Mouse (Mus musculus) retina, postnatal 7 days (tissue): ENCODE data around the gene Itgb5.

Source experiments
- DNase-seq: peaks from one replicate; pipeline ENCODE4 v3.0.0-alpha.2; 2012; ENCODE audit warnings: low read depth, low spot score

Itgb5 gene

DNA sequence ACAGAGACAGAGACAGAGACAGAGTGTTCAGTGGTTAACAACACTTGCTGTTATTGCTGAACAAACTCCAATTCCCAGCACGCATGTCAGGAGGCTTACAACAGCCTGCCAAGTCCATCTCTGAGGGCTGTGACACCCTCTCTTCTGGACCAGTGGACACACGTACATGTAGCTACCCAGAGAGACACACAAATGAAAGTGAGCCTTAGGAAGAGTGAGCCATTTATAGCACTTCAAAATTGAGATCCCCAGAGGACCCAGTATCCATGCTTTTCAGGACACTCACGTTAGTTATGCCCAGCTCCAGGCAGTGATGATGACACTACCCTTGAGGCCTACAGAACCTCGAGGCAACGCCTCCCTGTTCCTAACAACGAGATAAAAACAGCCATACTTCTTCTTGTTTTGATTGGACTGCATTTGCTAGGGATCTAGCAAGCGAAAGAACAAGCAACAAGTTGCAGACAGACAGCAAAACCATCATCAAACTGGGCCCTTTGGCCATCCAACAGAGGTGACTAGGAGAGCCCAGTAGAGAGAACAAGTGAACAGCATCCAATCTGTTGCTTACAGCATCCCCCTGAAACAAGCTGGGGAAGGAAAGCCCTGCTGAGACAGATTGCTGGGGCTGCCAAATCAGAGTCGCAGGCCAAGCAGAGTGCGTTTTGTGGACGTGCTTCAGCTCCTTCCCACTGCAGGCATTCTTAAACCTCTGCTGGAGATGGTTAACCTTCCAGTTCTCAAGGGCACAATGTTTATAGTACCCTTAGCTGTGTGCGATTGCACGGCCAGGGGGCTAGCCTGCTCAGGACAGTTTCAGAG lies 109.1 kb downstream of the Itgb5 start:
- no peak for DNase-seq

DNA sequence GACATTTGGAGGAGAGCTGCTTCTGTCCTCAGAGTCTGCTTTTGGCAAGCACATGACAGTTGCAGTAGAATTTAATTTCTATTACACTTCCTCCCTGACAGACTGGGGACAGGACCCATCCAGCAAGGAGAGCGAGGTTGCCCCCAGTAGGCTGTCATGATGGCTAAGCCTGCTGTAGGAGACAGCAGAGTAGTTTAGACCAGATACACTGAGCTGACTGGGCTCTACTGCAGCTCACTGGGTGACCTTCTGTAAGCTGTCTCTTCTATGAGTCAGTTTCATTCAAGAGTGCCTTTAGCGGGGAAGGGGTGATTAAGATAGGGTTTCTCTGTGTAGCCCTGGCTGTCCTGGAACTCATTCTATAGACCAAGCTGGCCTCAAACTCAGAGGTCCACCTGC lies 109.7 kb downstream of the Itgb5 start:
- no peak for DNase-seq

DNA sequence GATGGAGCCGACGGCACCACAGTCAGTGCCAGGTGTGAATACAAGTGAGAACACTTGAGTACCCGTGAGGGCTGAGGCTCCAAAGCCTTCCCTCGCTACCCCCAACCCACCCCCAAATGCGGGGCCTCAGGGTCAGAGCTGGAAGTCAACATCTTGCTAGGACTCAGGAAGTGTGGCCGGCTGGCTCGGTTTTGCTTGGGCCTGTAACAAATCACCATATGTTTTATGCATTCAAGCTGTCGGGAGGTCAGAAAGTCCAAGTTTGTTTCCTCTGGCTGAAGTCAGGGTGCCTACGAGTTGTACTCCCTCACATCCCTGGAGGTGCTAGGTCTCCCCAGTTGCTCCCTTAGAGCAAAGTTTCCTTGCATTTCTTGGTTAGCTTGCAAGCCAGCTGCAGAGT lies 110.2 kb downstream of the Itgb5 start:
- DNase-seq = no peak

DNA sequence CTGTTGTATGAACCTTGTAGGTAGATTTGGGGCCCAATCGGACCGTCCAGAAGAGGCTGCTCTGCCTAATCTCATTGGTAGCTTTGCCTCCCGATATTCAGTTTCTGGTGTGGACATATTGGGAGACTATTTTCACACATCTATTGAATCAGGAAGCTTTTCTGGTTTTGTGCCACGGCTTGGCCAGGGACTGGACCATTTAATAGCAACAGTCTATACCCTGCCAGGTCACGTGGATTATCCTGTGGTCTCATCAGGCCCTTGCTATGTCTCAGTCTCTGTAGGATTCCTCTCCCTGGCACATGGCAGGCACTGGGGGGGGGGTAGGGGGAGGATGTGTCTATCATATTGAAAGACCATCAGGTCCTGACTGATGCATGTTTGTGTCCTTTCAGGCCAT lies 110.6 kb downstream of the Itgb5 start:
- DNase-seq = no peak

DNA sequence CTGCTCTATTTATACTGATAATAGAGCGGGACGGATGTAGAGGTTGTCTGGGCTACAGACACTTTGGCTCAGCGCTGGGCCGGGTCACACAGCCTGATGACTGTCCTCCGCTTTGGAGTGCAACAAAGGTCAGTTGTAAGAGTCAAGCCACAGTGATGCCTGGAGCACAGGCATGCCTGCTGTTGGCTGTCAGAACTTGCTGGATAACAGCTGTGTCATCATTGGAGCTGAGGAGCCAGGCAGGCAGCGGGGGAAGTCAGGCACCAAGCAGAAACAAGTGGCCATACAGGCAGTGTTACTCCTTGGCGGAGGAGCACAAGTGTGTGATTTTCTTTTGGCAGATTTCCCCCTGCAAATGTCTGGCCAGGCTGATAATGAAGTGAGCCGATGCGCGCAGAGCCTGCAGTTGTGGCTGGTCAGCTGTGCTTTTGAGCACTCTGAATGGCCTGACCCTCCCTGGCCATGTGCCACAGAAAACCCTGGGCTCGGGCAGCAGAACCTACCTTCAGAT lies 111.9 kb downstream of the Itgb5 start:
- DNase-seq = no peak

DNA sequence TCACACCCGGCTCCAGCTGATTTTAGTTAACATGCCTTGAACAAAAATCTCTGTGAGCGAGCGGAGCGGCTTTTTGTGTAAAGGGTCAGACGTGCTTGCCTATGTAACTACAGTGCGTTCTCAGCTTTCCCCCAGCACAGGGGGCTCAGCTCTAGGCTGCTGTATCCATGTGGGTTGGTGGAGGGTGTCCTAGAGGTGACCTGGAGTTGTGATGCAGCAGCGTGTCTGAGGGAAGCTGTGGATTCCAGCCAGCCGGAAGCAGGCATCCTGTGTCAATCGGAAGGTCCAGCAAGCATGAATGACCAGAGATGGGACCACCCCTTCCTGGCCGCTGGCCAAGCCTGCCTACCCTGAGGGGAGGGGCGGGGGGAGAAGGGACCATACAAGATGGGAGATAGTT lies 112.9 kb downstream of the Itgb5 start:
- no peak for DNase-seq

DNA sequence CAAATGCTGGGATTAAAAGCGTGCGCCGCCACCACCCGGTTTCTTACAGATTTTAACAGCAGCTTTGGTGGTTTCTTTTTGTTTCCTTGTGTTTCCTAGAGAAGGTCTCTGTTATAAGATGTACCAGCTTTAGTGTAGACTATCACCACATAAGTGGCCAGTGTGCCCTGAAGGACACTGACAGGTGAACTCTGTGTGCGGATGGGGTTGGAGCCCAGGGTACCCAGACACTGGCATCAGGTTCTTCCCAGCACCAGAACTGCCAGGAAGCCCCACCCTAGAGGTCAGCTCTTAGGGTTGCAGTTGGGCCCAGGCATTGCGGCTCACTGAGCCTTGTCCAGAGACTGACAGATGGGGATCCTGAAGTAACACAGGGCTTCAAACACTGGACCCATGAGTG lies 113.9 kb downstream of the Itgb5 start:
- no peak for DNase-seq

DNA sequence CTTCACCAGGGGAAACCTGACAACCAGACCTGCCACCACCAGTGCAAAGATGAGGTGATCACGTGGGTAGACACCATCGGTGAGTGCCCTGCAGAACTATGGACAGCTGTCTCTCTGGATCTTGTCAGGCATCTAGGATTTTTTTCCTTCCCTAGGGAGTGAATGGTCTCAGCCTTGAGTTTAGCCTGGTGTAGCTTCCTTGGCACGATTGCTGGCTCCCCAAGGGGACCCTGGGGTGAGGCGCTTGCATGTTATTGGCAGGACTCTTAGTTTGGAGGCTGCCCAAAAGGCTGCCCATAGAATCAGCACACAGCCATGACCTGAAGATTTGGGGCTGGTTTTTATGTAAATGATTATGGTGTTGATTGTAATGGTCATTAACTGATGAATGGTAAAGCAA lies 114.7 kb downstream of the Itgb5 start:
- DNase-seq = no peak

DNA sequence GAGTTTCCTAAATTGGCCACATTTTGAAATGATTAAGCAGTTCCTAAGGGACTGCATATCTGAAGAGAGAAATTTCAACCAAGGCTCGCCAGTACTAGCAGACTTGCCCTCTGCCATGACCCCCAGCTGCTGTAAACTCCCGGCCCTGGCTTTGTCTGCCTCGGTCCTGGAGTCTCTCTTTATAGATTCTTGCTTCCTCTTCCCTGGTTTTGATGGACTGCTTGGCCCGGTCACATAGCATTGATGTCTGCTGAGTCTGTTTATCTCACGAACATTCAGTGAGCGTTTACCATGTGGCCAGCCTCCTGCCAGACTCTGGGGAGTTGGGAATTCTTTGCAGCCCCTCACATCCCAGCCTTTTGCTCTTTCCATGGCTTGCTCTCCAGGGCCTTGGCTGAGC lies 115.3 kb downstream of the Itgb5 start:
- no peak for DNase-seq

DNA sequence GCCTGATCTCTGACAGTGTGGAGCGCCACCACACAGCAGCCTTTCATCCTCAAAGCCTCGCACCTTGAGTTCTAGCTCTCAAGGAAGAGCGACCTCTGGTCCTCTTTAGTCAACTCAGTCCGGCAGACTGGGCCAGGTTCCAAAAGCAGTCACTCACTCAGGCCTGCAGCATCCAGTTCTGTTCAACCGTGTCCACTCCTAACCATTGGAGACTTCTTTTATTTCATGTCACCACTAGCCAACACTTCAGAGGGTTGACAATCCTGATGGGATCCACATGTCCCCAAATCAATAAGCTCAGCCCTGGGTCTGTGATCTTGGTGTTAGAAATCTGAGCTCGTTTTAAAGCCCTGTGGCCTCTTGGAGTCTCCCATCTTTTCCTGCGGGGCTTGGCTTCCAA lies 116.6 kb downstream of the Itgb5 start:
- DNase-seq = no peak

DNA sequence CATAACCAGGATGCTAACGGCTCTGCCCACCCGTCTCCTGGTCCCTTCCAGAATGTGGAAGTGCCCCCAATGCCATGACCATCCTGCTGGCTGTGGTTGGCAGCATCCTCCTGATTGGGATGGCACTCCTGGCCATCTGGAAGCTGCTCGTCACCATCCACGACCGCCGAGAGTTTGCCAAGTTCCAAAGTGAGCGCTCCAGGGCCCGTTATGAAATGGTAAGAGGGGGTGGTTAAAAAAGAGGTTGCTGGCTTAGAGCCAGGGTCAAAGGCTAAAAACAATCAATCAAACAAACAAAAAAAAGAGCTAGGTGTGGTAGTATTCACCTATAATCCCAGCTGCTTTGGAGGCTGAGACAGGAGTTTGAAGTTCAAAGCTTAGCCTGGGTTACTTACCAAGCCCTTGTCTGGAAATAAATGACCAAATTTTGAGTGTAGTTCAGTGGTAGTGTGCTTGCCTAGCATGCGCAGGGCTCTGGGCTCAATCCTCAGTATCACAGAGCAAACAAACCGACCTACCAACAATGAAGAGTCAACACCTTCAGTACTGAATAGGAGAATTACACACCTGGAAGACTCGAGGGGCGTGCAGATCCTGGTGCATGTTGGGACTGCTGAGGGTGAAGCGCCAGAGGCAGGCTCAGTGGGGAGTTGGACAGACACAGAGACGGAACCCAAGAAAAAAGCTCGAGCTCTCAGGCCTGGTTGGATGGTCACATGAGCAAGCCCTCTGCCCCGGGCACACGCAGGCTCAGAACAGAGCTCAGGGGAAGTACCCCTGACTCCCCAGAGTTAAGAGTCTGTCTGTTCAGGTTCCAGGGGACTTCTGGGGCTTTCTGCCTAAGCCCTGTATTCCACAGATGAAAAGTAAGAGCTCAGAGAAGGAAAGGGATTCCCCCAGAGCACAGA lies 118.5 kb downstream of the Itgb5 start:
- DNase-seq = no peak

DNA sequence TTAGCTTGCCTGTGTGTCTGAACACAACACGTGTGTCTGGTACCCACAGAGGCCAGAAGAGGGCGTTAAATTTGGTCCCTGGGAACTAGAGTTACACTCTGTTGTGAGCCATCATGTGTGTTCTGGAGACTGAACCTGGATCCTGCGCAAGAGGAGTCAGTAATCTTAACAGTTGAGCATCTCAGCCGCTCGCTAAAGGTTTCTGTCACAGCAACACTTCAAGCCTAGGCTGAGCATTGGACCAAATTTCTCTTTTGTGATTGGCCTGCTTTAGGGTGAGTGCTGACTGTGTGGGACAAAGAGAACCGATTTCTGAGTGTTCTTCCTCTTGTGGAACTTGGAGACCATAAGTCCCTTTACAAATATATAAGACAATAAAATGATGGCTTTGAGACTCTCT lies 120.9 kb downstream of the Itgb5 start:
- no peak for DNase-seq

DNA sequence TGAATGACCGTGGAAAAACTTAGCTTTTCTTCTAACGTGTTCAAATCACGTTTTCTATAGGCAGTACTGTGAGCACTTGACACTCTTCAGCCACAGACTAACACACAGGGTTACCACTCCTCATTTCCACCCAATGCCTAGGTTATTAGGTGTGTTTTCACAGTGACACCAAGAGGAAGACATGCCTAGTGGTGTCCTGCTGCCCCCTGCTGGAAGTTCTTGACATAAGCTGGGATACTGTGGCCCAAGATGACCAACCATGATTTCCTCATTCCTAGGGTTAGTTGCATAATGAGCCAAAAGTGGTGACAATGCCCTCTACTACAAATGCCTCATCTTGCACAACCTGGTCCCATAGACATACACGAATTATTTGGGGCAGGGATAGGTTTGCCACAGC lies 121.4 kb downstream of the Itgb5 start:
- DNase-seq = peak; percentile 81

DNA sequence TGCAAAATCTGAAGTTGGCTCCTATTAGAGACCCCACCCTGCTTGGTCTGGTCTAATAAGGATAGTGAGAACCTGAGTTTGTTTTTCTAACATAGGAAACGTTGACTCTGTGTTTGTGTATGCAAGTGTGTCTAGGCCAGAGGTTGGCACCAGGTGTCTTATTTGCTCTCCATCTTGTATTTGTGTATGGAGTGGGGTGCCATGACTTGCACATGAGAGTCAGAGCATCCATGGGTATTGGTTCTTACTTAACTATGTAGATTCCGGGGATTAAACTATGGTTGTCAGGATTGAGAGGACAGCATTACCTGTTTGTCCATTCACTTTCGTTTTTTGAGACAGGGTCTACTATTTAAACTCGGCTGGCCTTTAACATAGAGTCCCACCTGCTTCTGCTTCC lies 123.5 kb downstream of the Itgb5 start:
- no peak for DNase-seq

DNA sequence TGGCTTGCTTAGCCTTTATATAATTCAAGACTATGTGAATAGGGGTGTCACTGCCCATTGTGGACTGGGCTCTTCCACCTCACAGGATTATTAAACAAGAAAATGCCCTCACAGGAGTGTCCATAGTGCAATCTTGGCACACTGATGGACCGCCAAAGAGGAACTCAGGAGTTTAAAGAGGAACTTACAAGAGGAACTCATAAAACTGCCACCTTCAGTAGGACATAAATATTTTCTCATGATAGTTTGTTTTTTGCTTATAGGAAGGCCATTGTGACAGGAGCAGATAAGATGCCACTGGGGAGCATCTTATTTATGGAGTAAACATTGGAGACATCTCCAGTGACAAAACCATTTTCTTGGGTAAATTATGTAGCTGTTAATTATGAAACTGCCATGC lies 125.3 kb downstream of the Itgb5 start:
- no peak for DNase-seq

DNA sequence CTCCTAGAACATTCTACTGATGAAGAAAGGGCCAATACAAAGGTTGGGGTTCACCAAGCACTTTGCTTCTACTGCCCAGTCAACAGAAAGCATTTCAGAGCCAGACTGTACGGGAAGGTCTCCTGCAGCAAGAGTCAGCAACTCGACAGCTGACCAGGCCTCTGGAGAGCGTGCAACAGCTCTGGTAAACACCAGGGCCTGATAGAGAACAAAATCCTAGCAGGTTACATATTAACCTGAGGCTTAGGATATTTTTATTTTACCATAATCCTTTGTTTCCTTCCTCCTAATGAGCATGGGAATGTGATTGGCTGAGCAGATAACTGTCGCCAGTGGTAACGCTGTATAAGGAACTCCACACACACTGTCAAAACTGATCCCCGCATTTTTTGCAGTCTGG lies 134.0 kb downstream of the Itgb5 start:
- DNase-seq = no peak

DNA sequence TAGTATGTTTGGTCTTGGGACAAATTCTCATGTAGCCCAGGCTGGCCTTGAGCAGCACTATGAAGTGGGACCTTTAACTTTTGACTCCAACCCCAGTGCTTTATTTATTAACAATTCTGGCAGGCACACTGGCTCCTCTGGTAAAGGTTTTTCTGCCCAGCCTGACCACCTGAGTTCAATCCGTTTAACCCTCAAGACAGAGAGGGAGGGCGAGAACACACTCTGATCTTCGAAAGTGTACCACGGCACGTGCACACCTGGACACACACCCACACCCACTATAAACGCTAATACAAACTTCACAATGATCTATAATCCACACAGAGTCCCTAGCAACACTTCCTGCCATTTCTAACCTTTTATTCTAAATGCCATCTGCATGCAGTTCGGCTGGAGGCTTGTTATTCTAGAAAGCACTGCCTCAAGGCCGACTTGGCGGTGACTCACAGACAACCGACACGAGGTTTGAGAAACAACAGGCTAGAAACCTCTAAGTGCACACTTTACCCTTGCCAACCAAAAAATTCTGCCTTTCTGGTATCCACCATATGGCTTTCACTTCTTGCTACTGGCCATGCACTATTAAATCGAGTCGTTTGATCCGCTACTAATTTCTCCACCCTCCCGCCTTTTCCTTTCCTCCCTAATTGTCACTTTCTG lies 136.5 kb downstream of the Itgb5 start:
- DNase-seq = no peak

DNA sequence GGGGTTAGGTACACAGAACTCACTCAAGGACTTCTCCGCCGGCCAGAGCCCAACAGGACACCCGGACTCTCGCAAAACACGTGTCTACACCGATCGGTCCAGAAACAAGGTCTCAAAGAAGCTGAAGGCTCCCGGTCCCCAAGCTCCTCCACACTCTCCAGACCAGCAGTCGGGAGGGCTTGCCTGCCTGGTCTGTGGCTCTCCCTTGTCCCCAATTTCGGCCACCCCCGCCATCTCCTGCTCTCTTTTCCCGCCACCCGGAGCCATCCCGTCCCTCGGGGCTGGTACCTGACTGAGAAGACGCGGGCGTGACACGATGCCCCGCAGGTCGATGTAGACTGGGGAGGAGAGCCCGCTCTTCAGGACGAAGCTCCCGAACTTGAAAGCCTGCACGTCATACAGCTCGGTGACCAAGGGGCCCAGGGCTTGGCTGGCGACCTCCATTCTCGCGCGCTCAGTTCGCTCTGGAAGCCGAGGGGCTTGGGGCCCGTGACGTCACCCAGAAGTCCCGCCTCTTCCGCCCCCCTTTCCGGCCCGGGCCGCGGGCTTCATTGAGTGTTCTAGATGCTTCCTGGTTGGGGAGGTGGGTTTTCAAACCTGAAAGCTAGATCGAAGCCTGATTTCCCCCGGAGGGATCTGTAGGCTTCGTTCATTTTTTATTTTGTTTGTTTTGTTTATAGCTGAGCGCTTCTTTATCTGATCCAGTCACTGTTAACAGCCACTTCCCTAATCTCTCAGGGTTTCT lies 137.2 kb downstream of the Itgb5 start, which contains the start of gene Umps:
TSS of gene Umps (minus strand) at position 501 of the 745 bp plus-strand sequence.
- DNase-seq = peak; percentile 74

DNA sequence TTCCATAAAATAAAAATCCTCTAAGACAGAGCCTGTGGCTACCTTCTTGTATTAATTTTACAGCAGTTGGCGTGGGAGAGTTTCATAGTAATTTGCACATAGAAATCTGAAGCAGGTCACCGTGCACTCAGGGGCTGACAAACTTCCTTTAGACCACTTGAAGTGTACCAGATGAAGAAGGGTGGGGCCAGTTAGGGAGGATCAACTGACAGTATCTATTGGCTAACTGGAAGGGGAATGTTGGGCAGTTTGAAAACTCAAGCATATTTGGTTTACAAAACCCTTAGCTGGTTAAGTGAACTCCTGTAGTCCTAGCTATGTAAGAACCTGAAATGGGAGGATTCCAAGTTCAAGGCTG lies 137.8 kb downstream of the Itgb5 start:
- DNase-seq = no peak

DNA sequence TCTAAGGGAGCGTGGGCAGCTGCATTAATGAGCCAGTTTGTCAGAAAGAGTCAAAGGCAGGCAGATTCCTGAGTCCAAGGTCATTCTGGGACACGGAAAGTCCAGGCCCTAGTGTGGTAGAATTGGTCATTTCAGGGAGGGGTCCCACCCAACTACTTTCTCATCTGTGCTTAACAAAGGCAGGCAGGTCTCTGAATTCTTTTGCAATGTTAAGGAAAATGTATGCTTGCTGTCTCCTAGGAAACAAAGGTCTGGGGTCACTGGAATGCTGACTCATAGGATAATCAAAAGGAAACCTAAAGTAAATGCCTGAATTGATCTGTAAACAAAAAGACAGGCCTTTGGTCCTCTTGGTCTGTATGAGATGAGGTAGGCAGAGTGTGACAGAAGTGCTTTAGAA lies 150.4 kb downstream of the Itgb5 start:
- DNase-seq = no peak

DNA sequence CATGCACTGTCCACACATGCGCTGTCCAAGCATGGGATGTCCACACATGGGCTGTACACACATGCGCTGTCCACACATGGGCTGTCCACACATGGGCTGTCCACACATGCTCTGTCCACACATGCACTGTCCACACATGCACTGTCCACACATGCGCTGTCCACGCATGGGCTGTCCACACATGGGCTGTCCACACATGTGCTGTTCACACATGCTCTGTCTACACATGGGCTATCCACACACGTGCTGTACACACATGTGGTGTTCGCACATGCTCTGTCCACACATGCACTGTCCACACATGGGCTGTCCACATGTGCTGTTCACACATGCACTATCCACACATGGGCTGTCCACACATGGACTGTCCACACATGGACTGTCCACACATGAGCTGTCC lies 154.2 kb downstream of the Itgb5 start:
- no peak for DNase-seq
